Comparison of ENCODE assay signal across 8 mouse cellular contexts in the genomic region with DNA sequence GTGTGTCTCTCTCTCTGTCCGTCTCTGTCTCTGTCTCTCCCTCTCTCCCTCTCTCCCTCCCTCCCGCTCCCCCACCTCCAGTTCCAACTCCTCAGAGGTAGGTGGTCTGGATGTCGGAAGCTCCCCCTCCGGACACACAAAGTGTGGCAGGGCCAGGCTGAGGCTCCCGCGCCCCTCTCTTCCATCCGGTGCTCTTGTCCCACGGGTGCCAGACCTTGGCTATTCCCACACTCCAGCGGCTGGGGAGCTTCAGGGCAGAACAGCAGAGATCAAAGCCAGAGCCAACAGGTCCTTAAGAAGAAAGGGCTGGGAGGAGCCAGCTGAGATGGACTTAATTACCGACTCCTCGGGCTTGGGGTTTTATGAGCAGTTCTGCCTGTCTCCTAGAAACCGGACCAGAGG.
DNase-seq lines count a peak whose midpoint lies in the region; ATAC-seq and TF ChIP-seq lines count a peak whose summit lies in the region.

No protein-coding gene starts in this region.

- no peak; the same call in 1 of the 2 replicates for TF ChIP-seq CTCF in stomach, postnatal 0 days (IDR thresholded peaks at IDR 0.05; ENCODE audit: low read depth)

- no peaks in the 10 kb centered on the region for H3K9me3 ChIP-seq in forebrain, embryonic 10.5 days
- H3K9me3 ChIP-seq in hindbrain, embryonic 16.5 days (ENCODE audit: control insufficient read depth, low read length): no peaks in the 10 kb centered on the region
- H3K9me3 ChIP-seq in stomach, postnatal 0 days (ENCODE audit: control insufficient read depth, low read length): no peaks in the 10 kb centered on the region

- no peak for TF ChIP-seq EP300 in stomach, postnatal 0 days (optimal IDR thresholded peaks at IDR 0.05)

- 0 out of 2 replicates have a peak, but pooled peaks have one; percentile 48 for ATAC-seq in hindbrain, embryonic 16.5 days
- ATAC-seq in stomach, postnatal 0 days (ENCODE audit: low FRiP score, low TSS enrichment): peak; percentile 59

- peaks cover 26% of the 10 kb centered on the region for H3K27me3 ChIP-seq in forebrain, embryonic 10.5 days (ENCODE audit: poor library complexity, severe bottlenecking)
- H3K27me3 ChIP-seq in hindbrain, embryonic 16.5 days (replicated peaks; ENCODE audit: control insufficient read depth, insufficient read depth, low read length): no peaks in the 10 kb centered on the region
- no peaks in the 10 kb centered on the region for H3K27me3 ChIP-seq in stomach, postnatal 0 days (ENCODE audit: control insufficient read depth, insufficient read depth, low read length)

- peak overlapping the region; percentile 59 for H3K4me2 ChIP-seq in hindbrain, embryonic 16.5 days (ENCODE audit: low read length)
- H3K4me2 ChIP-seq in stomach, postnatal 0 days (replicated peaks; ENCODE audit: low read depth): peak overlapping the region; percentile 59

- WGBS in forebrain, embryonic 10.5 days: under 1% methylated on average over 12 of the region's 12 CpGs
- 2% methylated on average over 12 of the region's 12 CpGs for WGBS in hindbrain, embryonic 16.5 days
- 6% methylated on average over 12 of the region's 12 CpGs for WGBS in stomach, postnatal 0 days

- H3K36me3 ChIP-seq in forebrain, embryonic 10.5 days (replicated peaks): no peaks in the 10 kb centered on the region
- no peaks in the 10 kb centered on the region for H3K36me3 ChIP-seq in hindbrain, embryonic 16.5 days (ENCODE audit: control insufficient read depth, insufficient read depth, low read length)
- no peaks in the 10 kb centered on the region for H3K36me3 ChIP-seq in stomach, postnatal 0 days (ENCODE audit: control insufficient read depth, insufficient read depth, low read length)

- peak; percentile 15 for DNase-seq in right cerebral cortex, postnatal 14 days
- no peak for DNase-seq in right cerebral cortex, postnatal 4 days
- DNase-seq in forebrain, embryonic 10.5 days (ENCODE audit: extremely low spot score, low spot score): peak; percentile 76
- DNase-seq in lung, postnatal 10 days: peak; percentile 48
- DNase-seq in stomach, postnatal 0 days (ENCODE audit: low spot score): peak; percentile 55
- no peak for DNase-seq in frontal cortex, postnatal 14 days (ENCODE audit: low spot score in 2 of 2)
- no peak for DNase-seq in cerebellum, adult 9-11 months

- no peak overlapping the region for H3K9ac ChIP-seq in hindbrain, embryonic 16.5 days (ENCODE audit: low read depth, low read length)
- peak overlapping the region; percentile 43 for H3K9ac ChIP-seq in stomach, postnatal 0 days (ENCODE audit: low read length)

- H3K4me3 ChIP-seq in forebrain, embryonic 10.5 days: peak overlapping the region; percentile 47
- H3K4me3 ChIP-seq in hindbrain, embryonic 16.5 days (ENCODE audit: low read length): peak overlapping the region; percentile 27
- peak overlapping the region; percentile 29 for H3K4me3 ChIP-seq in stomach, postnatal 0 days (ENCODE audit: low read depth, low read length)

- H3K4me1 ChIP-seq in forebrain, embryonic 10.5 days: peaks cover 56% of the 10 kb centered on the region
- H3K4me1 ChIP-seq in hindbrain, embryonic 16.5 days (ENCODE audit: control insufficient read depth, insufficient read depth, low read depth, low read length): peaks cover 10% of the 10 kb centered on the region
- no peaks in the 10 kb centered on the region for H3K4me1 ChIP-seq in stomach, postnatal 0 days (replicated peaks; ENCODE audit: control insufficient read depth, insufficient read depth)

- H3K27ac ChIP-seq in forebrain, embryonic 10.5 days: peak overlapping the region; percentile 87
- H3K27ac ChIP-seq in hindbrain, embryonic 16.5 days (ENCODE audit: low read depth, low read length): no peak overlapping the region
- H3K27ac ChIP-seq in stomach, postnatal 0 days (replicated peaks): peak overlapping the region; percentile 82

Comparison
In these comparisons a context has a peak if more than half of its experiments do, and no peak if none do; other contexts are left out.
1. DNase-seq: peak in right cerebral cortex, postnatal 14 days (single experiment), forebrain, embryonic 10.5 days (single experiment), lung, postnatal 10 days (single experiment) and stomach, postnatal 0 days (single experiment); none in right cerebral cortex, postnatal 4 days (single experiment), frontal cortex, postnatal 14 days (0 of 2) and cerebellum, adult 9-11 months (single experiment).
2. Peak in every context shown above with its lines, with median percentiles within 50 percentile points of each other: H3K4me3 ChIP-seq.